Mouse (Mus musculus): Measurements from ENCODE around the gene BC004004. TPM values are rescaled to one million over a fixed set of nuclear protein-coding genes. Genes with fewer than 3 reads are reported as not detected.

BC004004 gene
- polyA plus RNA-seq, 1 experiment, result 36.5 TPM

- Histone ChIP-seq H3K27me3 (ENCODE audit: control insufficient read depth, insufficient read depth, low read length) (no peaks in the 10 kb centered on the region), H3K27ac (ENCODE audit: insufficient read depth, low read length) (no peak overlapping the region), H3K4me1 (ENCODE audit: control insufficient read depth, insufficient read depth, insufficient read length) (peaks cover 9% of the 10 kb centered on the region; the same call in 1 of the 2 replicates), H3K36me3 (ENCODE audit: control insufficient read depth, insufficient read depth, low read length) (peaks cover 5% of the 10 kb centered on the region; the same call in 1 of the 2 replicates), H3K4me3 (ENCODE audit: extremely low read depth, insufficient read depth, insufficient read length) (no peak overlapping the region)
- no peak for DNase-seq (ENCODE audit: low read depth in 1 of 2, low spot score in 2 of 2)
- no peak for TF ChIP-seq CTCF (IDR thresholded peaks at IDR 0.05; ENCODE audit: extremely low read depth, insufficient read depth, insufficient read length, insufficient replicate concordance)
- no peak for TF ChIP-seq POLR2A (IDR thresholded peaks at IDR 0.05; ENCODE audit: low read depth, low read length)
- WGBS, result 92% methylated on average over 13 of the region's 13 CpGs
Observed at GRCm38 (mm10) chr17:29325831-29326230, 57.2 kb downstream of the BC004004 start.

GRCm38 (mm10) chr17:29326531-29327529, 58.2 kb downstream of the BC004004 start:
- DNase-seq (ENCODE audit: low read depth in 1 of 2, low spot score in 2 of 2), result no peak
- WGBS, result 77% methylated on average over 52 of the region's 52 CpGs
- Histone ChIP-seq H3K4me3 (ENCODE audit: extremely low read depth, insufficient read depth, insufficient read length) (no peak overlapping the region), H3K36me3 (ENCODE audit: control insufficient read depth, insufficient read depth, low read length) (peaks cover 11% of the 10 kb centered on the region), H3K27me3 (ENCODE audit: control insufficient read depth, insufficient read depth, low read length) (no peaks in the 10 kb centered on the region), H3K27ac (ENCODE audit: insufficient read depth, low read length) (no peak overlapping the region), H3K4me1 (ENCODE audit: control insufficient read depth, insufficient read depth, insufficient read length) (peaks cover 9% of the 10 kb centered on the region; the same call in 1 of the 2 replicates)
- TF ChIP-seq POLR2A (IDR thresholded peaks at IDR 0.05; ENCODE audit: low read depth, low read length), result no peak
- no peak for TF ChIP-seq CTCF (IDR thresholded peaks at IDR 0.05; ENCODE audit: extremely low read depth, insufficient read depth, insufficient read length, insufficient replicate concordance)

GRCm38 (mm10) chr17:29327691-29328090, 59.1 kb downstream of the BC004004 start:
- peaks cover 19% of the 10 kb centered on the region for H3K36me3 ChIP-seq (ENCODE audit: control insufficient read depth, insufficient read depth, low read length)
- peaks cover 9% of the 10 kb centered on the region; the same call in 1 of the 2 replicates for H3K4me1 ChIP-seq (ENCODE audit: control insufficient read depth, insufficient read depth, insufficient read length)
- 97% methylated on average over 9 of the region's 9 CpGs for WGBS

GRCm38 (mm10) chr17:29330221-29330620, 61.6 kb downstream of the BC004004 start:
- Histone ChIP-seq H3K4me3 (ENCODE audit: extremely low read depth, insufficient read depth, insufficient read length) (no peak overlapping the region), H3K36me3 (ENCODE audit: control insufficient read depth, insufficient read depth, low read length) (peaks cover 37% of the 10 kb centered on the region), H3K27ac (ENCODE audit: insufficient read depth, low read length) (no peak overlapping the region), H3K4me1 (ENCODE audit: control insufficient read depth, insufficient read depth, insufficient read length) (peaks cover 9% of the 10 kb centered on the region; the same call in 1 of the 2 replicates), H3K27me3 (ENCODE audit: control insufficient read depth, insufficient read depth, low read length) (no peaks in the 10 kb centered on the region)
- no peak for DNase-seq (ENCODE audit: low read depth in 1 of 2, low spot score in 2 of 2)
- no peak for TF ChIP-seq CTCF (IDR thresholded peaks at IDR 0.05; ENCODE audit: extremely low read depth, insufficient read depth, insufficient read length, insufficient replicate concordance)
- TF ChIP-seq POLR2A (IDR thresholded peaks at IDR 0.05; ENCODE audit: low read depth, low read length), result no peak
- WGBS, result 91% methylated on average over 3 of the region's 3 CpGs

More at GRCm38 (mm10) chr17:29327691-29328090, 59.1 kb downstream of the BC004004 start:
- TF ChIP-seq POLR2A (IDR thresholded peaks at IDR 0.05; ENCODE audit: low read depth, low read length), result no peak
- no peak for TF ChIP-seq CTCF (IDR thresholded peaks at IDR 0.05; ENCODE audit: extremely low read depth, insufficient read depth, insufficient read length, insufficient replicate concordance)
- no peak for DNase-seq (ENCODE audit: low read depth in 1 of 2, low spot score in 2 of 2)
- no peaks in the 10 kb centered on the region for H3K27me3 ChIP-seq (ENCODE audit: control insufficient read depth, insufficient read depth, low read length)
- H3K4me3 ChIP-seq (ENCODE audit: extremely low read depth, insufficient read depth, insufficient read length), result no peak overlapping the region
- no peak overlapping the region for H3K27ac ChIP-seq (ENCODE audit: insufficient read depth, low read length)

GRCm38 (mm10) chr17:29330671-29331410, 62.3 kb downstream of the BC004004 start:
- Histone ChIP-seq H3K4me1 (ENCODE audit: control insufficient read depth, insufficient read depth, insufficient read length) (peaks cover 7% of the 10 kb centered on the region; the same call in 1 of the 2 replicates), H3K36me3 (ENCODE audit: control insufficient read depth, insufficient read depth, low read length) (peaks cover 41% of the 10 kb centered on the region), H3K27me3 (ENCODE audit: control insufficient read depth, insufficient read depth, low read length) (no peaks in the 10 kb centered on the region), H3K4me3 (ENCODE audit: extremely low read depth, insufficient read depth, insufficient read length) (no peak overlapping the region), H3K27ac (ENCODE audit: insufficient read depth, low read length) (no peak overlapping the region)
- WGBS, result 66% methylated on average over 5 of the region's 5 CpGs
- no peak for DNase-seq (ENCODE audit: low read depth in 1 of 2, low spot score in 2 of 2)
- TF ChIP-seq POLR2A (IDR thresholded peaks at IDR 0.05; ENCODE audit: low read depth, low read length), result no peak
- no peak for TF ChIP-seq CTCF (IDR thresholded peaks at IDR 0.05; ENCODE audit: extremely low read depth, insufficient read depth, insufficient read length, insufficient replicate concordance)

GRCm38 (mm10) chr17:29332186-29332685, 63.6 kb downstream of the BC004004 start:
- no peak overlapping the region for H3K4me3 ChIP-seq (ENCODE audit: extremely low read depth, insufficient read depth, insufficient read length)
- H3K36me3 ChIP-seq (ENCODE audit: control insufficient read depth, insufficient read depth, low read length), result peaks cover 53% of the 10 kb centered on the region
- H3K4me1 ChIP-seq (ENCODE audit: control insufficient read depth, insufficient read depth, insufficient read length), result peaks cover 4% of the 10 kb centered on the region; the same call in 1 of the 2 replicates
- no peaks in the 10 kb centered on the region for H3K27me3 ChIP-seq (ENCODE audit: control insufficient read depth, insufficient read depth, low read length)
- DNase-seq (ENCODE audit: low read depth in 1 of 2, low spot score in 2 of 2), result no peak
- H3K27ac ChIP-seq (ENCODE audit: insufficient read depth, low read length), result no peak overlapping the region
- WGBS, result 63% methylated on average over 4 of the region's 4 CpGs
- TF ChIP-seq POLR2A (IDR thresholded peaks at IDR 0.05; ENCODE audit: low read depth, low read length), result no peak
- no peak for TF ChIP-seq CTCF (IDR thresholded peaks at IDR 0.05; ENCODE audit: extremely low read depth, insufficient read depth, insufficient read length, insufficient replicate concordance)
